Mouse (Mus musculus): ENCODE measurements around the gene Slc26a10. TPM values are rescaled to one million over a fixed set of nuclear protein-coding genes. Genes with fewer than 3 reads are reported as not detected.
A peak's percentile ranks its signal among the peaks of the same experiment; 100 is the strongest.
"Not testable (repeated sequence)": the region's sequence is repeated elsewhere in the genome, so short reads cannot be mapped to it uniquely, and the experiment has no call there.

Slc26a10 gene
- polyA plus RNA-seq, 2 experiments from 2014 or later = 2.6 to 2.8 TPM

DNA sequence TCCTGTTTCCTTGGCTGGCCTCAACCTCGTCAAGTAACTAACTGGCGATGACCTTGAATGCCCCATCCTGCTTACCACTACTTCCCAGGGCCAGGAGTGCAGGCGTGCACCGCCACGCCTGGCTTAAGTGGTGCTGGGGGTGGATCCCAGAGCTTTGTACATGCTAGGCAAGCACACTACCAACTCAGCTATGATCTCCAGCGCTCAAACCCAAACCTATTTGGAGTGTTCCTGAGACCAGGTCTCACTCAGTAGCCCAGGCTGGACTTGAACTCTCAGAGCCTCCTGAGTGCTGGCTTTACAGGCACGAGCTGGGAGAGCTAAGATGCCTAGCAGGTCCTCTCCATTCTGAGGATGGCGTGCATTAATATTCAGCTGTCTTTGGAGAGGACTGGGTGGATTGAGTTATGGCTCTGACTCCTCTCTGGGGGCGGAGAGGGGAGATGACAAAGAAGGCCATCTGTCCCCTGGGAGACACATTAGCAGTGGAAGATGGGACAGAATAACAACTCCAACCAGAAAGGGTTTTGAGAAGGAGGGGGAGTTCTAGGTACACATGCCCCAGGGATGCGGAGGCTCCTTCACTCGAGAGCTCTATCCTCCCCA lies 17.2 kb upstream of the Slc26a10 start:
- ATAC-seq = no peak

DNA sequence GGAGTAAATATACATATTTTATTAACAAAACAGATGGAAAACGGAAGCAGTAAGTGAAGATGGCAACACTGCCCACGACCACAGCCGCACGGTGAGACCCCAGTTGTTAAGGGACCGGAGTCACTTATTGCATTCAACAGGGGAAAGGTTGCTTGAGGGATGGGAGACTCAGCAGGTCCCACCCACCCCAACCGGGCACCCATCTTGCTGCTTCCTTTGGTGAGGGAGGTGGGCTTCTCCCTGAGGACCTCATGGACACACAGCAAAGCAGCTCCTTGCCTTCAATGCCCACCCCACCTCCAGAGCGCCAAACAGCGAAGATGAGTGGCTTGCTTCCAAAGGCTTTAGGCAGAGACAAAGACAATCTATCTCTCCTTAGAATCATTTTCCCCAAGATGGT lies 16.7 kb upstream of the Slc26a10 start:
- ATAC-seq = no peak

- ATAC-seq = no peak
These were observed 15.9 kb upstream of the Slc26a10 start for GRCm38 (mm10) chr10:127196392-127196791.

- ATAC-seq = peak; percentile 70
These were observed 15.1 kb upstream of the Slc26a10 start, which contains the start of gene Dtx3 for GRCm38 (mm10) chr10:127195328-127196129. TSS of gene Dtx3 (minus strand) at chr10:127195728.

DNA sequence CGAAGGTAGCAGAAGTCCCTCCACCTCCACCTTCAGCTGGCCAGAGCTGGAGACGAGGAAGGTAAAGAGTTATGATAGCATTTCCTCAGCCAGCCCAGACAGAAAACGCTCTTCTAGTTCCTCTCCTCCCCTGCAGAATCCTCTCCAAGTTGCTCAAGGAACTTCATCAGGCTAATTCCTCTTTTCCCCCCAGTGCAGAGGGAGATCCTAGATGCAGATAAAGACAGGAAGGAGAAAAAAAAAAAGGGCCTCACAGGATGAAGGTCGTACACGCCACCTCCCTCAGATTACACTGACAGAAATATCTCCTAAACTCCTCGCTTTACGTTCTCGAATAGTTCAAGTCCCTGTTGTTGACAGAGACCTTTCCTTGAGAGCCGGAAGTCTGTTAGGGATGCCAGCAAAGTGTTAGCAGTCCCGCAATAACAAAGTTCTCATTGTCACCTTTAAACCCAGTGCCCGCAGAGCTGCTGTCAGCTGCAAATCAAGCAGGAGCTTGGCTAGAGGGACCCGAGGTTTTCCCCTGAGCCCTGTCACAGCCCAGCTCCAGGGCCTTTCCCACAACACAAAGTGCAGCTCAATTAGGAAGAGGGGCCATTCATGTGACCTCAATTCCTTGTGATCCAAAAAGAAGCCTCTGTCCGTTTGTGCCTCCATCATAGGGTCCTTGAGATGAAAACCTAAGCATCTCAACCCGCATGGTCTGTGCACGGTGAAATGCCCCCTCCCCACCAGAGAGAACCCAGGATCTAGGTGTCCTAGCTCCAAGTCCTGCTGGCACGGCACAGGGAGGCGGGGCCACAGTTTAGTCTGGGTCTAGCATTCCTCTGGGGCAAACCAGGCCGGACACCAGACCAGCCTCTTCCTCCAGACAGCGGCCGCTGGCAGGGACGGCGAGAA lies 14.2 kb upstream of the Slc26a10 start:
- peak; percentile 36 for ATAC-seq

GRCm38 (mm10) chr10:127193011-127193410 lies 12.6 kb upstream of the Slc26a10 start:
- no peak for ATAC-seq

DNA sequence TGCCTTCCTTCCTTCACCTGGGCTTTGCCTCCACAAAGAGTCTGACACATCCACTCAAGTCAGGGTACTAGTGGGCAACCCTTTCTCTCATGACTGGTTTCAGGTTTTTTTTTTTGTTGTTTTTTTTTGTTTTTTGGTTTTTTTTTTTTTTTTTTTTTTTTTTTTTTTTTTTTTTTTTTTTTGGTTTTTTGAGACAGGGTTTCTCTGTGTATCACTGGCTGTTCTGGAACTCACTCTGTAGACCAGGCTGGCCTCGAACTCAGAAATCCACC lies 11.5 kb upstream of the Slc26a10 start:
- ATAC-seq = not testable (repeated sequence)

DNA sequence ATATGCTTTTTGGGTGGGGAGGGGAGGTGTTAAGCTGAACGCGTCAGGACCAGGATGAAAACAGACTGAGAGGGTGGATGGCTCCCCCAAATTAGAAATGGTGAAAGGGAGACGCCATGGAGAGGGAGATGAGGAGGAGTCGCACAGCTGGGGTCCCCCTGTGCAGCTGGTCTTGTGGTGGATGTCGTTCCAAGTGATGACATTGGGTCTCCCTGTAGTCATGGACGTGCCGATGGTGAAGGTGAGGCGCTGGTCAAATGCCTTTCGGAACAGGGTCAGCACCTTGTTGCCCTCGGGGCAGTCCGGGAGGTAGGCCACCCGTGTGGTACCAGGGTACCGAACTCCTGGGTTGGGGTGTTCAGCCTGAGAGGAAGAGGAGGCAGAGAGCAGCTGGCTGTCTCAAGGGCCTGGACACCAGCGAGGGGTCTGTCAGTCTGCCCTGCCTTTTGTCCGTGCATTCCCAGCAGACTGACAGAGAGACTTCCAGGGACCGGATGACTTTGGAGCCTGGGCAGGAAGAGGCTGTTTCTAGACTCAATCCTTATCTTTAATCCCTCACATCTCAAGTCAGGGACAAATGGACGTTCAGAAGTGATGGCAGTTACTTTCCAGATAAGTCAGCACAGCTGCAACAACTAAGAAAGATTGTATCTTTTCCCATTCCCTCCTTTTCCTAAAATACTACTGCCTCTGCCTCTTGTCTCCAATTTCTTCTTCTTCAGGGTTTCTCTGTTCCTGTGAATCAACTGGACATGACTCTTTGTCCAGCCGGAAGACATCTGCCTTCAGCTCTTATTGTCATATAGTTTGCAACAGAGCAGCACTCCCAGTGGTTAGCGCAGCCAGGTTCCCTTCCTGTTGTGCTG lies 11.0 kb upstream of the Slc26a10 start:
- no peak for ATAC-seq

GRCm38 (mm10) chr10:127190398-127191190 lies 10.1 kb upstream of the Slc26a10 start:
- ATAC-seq = no peak

- ATAC-seq = no peak
These were observed 9.4 kb upstream of the Slc26a10 start, which contains the start of gene Arhgef25 for GRCm38 (mm10) chr10:127189651-127190381. TSS of gene Arhgef25 (minus strand) at chr10:127190083.

DNA sequence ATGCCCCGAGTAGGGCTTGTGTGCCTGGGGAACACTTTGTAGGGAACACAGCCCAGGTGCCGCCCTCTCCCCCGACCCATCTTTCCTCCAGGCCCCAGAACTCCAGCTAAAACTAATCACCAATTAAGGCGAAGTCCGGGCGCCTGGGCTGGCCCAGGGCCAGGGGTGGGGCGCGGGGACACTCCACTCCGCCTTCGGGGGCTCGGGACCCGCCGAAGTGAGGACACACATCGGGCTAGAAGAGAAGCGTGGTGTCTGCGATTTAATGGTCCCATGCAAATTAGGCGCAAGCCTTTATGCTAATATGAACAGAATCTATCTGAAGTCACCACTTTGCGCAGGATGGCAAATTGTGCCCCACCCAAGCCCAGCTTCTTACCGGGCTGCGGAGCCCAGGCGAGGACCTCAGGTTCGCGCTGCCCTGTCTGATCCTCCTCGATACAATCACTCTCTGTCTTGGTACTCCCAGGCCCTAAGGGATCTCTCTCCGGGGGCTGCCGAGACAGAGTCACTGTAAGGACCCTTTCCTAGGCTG lies 8.7 kb upstream of the Slc26a10 start:
- ATAC-seq = peak; percentile 39

DNA sequence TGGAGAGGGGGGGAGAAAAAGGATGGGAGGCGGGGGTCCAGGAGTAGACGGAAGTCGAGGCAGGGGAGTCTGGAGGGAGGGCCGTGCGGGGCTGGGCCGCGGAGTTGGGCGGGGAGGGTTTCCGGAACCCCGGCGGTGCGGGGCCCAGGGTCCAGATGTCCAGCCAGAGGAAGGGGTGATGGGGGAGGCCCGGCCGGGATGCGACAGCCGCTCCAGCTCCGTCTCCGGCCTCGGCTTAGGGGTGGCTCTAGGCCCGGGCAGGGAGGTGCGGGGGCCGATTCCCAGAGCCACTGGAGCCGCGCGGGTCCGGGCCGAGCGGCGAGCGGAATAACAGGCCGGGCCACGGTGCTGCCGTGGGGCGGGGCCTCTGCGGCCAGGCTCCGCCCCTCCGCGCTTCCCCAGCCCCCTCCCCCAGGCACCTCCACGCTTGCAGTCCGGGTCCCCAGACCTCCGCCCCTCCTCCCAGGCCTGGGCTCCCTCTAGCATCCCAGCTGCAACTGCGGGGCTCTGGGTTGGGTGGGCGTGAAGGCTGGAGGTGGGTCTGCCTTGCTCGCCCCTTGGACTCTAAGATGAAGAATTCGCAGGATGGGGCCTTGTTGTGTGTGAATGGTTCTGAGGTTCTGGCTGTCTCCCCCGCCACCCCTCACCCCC lies 8.1 kb upstream of the Slc26a10 start:
- ATAC-seq = peak; percentile 31

DNA sequence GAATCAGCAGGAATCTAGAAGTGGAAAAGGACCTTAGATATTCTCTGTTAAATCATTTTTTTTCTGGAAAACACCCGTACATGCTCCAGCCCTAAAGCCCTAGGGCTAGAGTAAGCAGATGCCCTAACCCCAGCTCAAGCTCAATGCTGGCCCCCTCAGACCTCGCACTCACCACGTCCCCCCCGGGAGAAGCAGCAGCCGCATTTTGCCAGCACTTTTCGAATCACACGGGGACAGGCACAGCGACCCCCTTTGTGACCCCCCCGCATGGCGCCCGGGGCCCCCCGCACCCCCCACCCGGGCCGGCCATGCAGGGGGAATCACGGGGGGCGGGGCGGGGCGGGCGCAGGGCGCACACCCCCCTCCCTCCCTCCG lies 7.6 kb upstream of the Slc26a10 start:
- ATAC-seq = no peak

GRCm38 (mm10) chr10:127187371-127188078 lies 7.1 kb upstream of the Slc26a10 start:
- no peak for ATAC-seq

DNA sequence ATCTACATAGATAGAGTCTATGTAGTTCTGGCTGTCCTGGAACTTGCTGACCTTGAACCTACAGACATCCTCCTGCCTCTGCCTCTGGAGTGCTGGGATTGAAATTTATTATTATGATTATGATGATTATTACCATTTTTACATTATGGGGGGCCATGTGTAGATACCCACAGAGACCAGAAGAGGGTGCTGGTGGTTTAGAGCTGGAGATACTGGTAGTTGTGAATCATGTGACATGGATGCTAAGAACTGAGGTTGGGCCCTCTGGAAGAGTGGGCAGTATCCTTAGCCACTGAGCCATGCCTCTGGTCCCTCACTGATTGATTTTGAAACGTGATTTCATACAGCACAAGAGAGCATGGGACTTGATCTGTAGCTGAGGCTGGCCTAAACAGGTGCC lies 6.0 kb upstream of the Slc26a10 start:
- ATAC-seq = no peak

- no peak for ATAC-seq
These were observed 5.1 kb upstream of the Slc26a10 start for GRCm38 (mm10) chr10:127185506-127185905.

- ATAC-seq = no peak
These were observed 4.7 kb upstream of the Slc26a10 start for GRCm38 (mm10) chr10:127185101-127185500.

DNA sequence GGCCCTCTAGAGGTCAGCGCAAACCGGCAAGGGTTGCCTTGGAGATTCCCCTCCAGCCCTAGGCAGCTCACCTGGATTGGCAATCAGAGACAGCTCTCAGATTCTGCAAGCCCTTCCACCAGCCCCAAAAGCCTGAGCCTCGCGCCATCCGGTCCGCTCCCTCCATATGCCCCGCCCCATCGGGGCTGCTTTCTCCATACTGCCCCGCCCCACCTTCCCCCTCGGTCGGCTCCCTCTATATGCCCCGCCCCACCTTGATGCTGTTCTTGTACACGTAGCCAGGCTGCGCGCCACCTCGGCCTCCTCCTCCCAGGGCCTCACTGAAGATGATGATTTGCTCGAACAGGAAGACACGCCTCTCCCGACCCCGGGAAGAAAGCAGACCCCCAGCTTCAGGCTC lies 3.3 kb upstream of the Slc26a10 start:
- ATAC-seq = no peak

DNA sequence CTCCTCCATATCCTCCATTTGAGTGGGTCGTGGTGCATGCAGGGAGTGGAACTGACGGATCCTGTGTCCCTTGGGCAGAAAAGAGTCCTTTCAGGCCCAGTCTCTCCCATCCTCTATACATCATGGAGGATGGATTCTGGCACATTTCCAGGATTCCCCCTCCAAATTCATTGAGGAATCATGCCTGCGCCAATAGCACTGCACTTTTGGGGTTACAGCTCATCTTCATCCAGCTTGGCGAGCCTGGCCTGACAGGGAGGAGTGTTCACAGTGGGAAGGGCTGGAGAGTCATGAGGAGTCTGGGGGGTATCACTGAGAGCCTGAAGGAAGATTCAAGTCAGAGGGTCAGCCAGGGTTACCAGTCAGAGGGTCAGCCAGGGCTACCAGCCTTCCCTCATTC lies 2.2 kb upstream of the Slc26a10 start:
- ATAC-seq = no peak
